Mouse (Mus musculus) ES-E14 (cell line): Measurements from ENCODE around the gene Lpin2.

ENCODE experiments used
- CHD2 ChIP-seq: IDR thresholded peaks from 2 replicates; pipeline ENCODE4 v1.6.1; 2014; ENCODE audit warnings: mild to moderate bottlenecking, low read depth, low read length, inconsistent platforms
- MAFK ChIP-seq: IDR thresholded peaks from 2 replicates; pipeline ENCODE4 v1.6.1; 2014; ENCODE audit warnings: mild to moderate bottlenecking, low read depth, low read length, inconsistent platforms; ENCODE audit not compliant: insufficient read depth
- ZNF384 ChIP-seq: IDR thresholded peaks from 2 replicates; pipeline ENCODE4 v1.6.1; 2012; ENCODE audit warnings: low read depth, low read length, inconsistent platforms

GRCm38 (mm10) chr17:71191651-71192419 lies 9.5 kb downstream of the Lpin2 start:
- TF ChIP-seq CHD2 (no peak), MAFK (no peak), ZNF384 (no peak)
